Mouse (Mus musculus): ENCODE data around the gene Homer3. TPM values are rescaled to one million over a fixed set of nuclear protein-coding genes. Genes with fewer than 3 reads are reported as not detected.

Homer3 gene
- polyA plus RNA-seq, 1 experiment = 9.8 TPM

DNA sequence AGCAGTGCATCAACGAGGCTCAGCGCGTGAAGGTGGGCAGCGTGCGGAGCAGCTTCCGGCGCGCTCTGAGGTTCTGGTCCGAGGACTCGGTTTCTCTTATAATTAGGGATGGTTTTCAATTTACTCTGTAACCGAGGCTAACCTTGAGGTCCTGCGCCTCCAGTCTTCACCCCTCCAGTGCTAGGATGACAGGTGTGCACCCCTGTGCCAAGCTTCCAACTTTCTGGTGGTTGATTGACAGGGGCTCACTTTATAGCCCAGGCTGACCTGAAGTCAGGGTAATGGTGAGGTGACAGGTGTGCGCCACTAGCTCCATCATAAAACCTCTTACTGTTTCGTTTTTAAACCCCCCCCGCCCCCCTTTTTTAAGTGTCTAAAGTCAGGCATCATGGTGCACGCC, 20.3 kb downstream of the Homer3 start:
- Histone ChIP-seq H3K4me3 (ENCODE audit: control insufficient read depth, low read depth, low read length) (peak overlapping the region; percentile 93), H3K27ac (ENCODE audit: control insufficient read depth, insufficient read depth, low read depth, low read length) (peak overlapping the region; percentile 91), H3K4me1 (ENCODE audit: control insufficient read depth, insufficient read depth, low read length) (peaks cover 2% of the 10 kb centered on the region; the same call in 1 of the 2 replicates), H3K27me3 (ENCODE audit: control insufficient read depth, insufficient read depth, low read length) (no peaks in the 10 kb centered on the region), H3K36me3 (ENCODE audit: control insufficient read depth, insufficient read depth, low read length) (no peaks in the 10 kb centered on the region; the same call in 1 of the 2 replicates)
- TF ChIP-seq POLR2A (IDR thresholded peaks at IDR 0.05; ENCODE audit: control insufficient read depth, low read depth, low read length) (no peak), CTCF (IDR thresholded peaks at IDR 0.05; ENCODE audit: control insufficient read depth, insufficient read depth, insufficient replicate concordance, low read depth, low read length) (no peak)

DNA sequence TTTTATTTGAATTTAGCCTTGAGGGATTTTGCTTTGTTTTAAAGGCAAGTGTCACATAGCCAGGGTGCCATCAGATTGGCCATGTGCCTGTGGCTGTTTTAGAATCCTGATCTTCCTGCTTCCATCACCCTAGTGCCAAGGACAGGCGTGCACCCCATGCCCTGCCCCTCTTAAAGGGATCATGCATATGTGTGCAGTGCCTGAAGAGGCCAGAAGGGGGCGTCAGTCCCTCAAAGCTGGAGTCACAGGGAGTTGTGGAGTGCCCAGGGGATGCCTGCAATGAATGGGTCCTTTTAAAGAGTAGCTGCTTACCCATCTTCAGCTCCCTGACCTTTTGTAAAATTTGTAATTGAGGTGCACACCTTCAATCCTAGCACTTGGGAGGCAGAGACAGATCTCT, 26.7 kb downstream of the Homer3 start:
- Histone ChIP-seq H3K27ac (ENCODE audit: control insufficient read depth, insufficient read depth, low read depth, low read length) (no peak overlapping the region), H3K36me3 (ENCODE audit: control insufficient read depth, insufficient read depth, low read length) (no peaks in the 10 kb centered on the region; the same call in none of the 2 replicates), H3K4me1 (ENCODE audit: control insufficient read depth, insufficient read depth, low read length) (no peaks in the 10 kb centered on the region), H3K27me3 (ENCODE audit: control insufficient read depth, insufficient read depth, low read length) (no peaks in the 10 kb centered on the region), H3K4me3 (ENCODE audit: control insufficient read depth, low read depth, low read length) (no peak overlapping the region)
- no peak for TF ChIP-seq POLR2A (IDR thresholded peaks at IDR 0.05; ENCODE audit: control insufficient read depth, low read depth, low read length)
- peak; percentile 63 for TF ChIP-seq CTCF (IDR thresholded peaks at IDR 0.05; ENCODE audit: control insufficient read depth, insufficient read depth, insufficient replicate concordance, low read depth, low read length)

DNA sequence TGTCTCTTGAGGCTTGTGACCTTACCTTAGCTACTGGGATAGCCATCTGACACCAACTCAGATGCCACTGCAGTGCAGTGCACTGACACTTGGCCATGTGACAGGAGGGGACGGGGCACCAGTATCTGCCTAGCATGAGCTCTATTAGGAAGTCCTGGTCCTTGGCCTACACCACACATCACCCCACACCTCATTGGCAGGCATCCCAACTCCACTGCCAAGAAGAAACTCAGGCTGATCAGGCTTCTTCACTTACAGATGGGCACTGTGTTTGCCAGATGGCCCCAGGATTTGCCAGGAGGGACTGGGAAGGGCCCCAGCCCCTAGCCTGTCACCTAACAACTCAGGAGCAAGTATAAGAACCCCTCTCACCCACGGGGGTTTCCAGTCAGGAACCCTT, 30.8 kb downstream of the Homer3 start:
- TF ChIP-seq CTCF (IDR thresholded peaks at IDR 0.05; ENCODE audit: control insufficient read depth, insufficient read depth, insufficient replicate concordance, low read depth, low read length) (no peak), POLR2A (IDR thresholded peaks at IDR 0.05; ENCODE audit: control insufficient read depth, low read depth, low read length) (no peak)
- Histone ChIP-seq H3K36me3 (ENCODE audit: control insufficient read depth, insufficient read depth, low read length) (no peaks in the 10 kb centered on the region), H3K27ac (ENCODE audit: control insufficient read depth, insufficient read depth, low read depth, low read length) (no peak overlapping the region)

DNA sequence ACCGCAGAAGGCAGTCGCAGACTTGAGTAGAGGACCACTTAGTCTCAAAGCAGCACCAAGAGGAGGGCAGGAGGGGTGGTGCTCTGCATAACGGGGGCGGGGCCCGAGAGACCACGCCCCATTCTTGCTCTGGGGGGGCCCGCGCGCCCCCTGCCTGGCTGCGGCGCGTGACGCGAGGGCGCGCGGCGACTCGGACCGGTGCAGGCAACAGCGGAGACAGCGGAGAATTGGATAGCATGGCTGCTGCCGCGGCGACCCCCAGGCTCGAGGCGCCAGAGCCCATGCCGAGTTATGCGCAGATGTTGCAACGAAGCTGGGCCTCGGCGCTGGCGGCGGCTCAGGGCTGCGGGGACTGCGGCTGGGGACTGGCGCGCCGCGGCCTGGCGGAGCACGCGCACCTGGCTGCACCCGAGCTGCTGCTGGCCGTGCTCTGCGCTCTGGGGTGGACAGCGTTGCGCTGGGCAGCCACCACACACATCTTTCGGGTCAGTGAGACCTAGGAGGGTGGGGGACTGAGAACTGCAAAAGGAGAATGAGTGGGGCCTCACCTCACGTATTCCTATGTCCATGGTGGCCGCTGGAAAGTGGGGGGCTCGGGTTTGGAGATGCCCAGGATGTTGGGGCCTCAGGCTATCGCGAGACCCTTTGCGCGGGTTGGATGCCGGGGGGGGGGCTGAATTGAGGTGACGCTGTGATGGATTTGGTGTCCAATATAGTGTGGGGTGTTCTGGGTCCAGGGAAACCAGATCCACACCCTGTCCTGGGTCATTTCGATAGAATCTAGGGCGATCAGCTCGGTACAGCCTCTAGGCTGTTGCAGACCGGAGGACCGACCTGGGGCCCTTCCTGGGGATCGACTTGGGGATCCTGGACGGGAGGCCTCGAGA, 33.2 kb downstream of the Homer3 start, which contains the start of gene Cers1:
Gene Cers1, plus strand, starts transcription at position 152 of the 887 bp plus-strand sequence.
- no peaks in the 10 kb centered on the region for H3K36me3 ChIP-seq (ENCODE audit: control insufficient read depth, insufficient read depth, low read length)
- H3K27me3 ChIP-seq (ENCODE audit: control insufficient read depth, insufficient read depth, low read length) = no peaks in the 10 kb centered on the region
- no peak for TF ChIP-seq CTCF (IDR thresholded peaks at IDR 0.05; ENCODE audit: control insufficient read depth, insufficient read depth, insufficient replicate concordance, low read depth, low read length)
- TF ChIP-seq POLR2A (IDR thresholded peaks at IDR 0.05; ENCODE audit: control insufficient read depth, low read depth, low read length) = no peak
- H3K4me3 ChIP-seq (ENCODE audit: control insufficient read depth, low read depth, low read length) = peak within 1 kb of the TSS; percentile 82
- peaks cover 19% of the 10 kb centered on the region for H3K4me1 ChIP-seq (ENCODE audit: control insufficient read depth, insufficient read depth, low read length)
- no peak within 1 kb of the TSS for H3K27ac ChIP-seq (ENCODE audit: control insufficient read depth, insufficient read depth, low read depth, low read length)

More for the DNA sequence above, 30.8 kb downstream of the Homer3 start:
- H3K4me3 ChIP-seq (ENCODE audit: control insufficient read depth, low read depth, low read length) = no peak overlapping the region
- no peaks in the 10 kb centered on the region for H3K27me3 ChIP-seq (ENCODE audit: control insufficient read depth, insufficient read depth, low read length)
- H3K4me1 ChIP-seq (ENCODE audit: control insufficient read depth, insufficient read depth, low read length) = peaks cover 19% of the 10 kb centered on the region

DNA sequence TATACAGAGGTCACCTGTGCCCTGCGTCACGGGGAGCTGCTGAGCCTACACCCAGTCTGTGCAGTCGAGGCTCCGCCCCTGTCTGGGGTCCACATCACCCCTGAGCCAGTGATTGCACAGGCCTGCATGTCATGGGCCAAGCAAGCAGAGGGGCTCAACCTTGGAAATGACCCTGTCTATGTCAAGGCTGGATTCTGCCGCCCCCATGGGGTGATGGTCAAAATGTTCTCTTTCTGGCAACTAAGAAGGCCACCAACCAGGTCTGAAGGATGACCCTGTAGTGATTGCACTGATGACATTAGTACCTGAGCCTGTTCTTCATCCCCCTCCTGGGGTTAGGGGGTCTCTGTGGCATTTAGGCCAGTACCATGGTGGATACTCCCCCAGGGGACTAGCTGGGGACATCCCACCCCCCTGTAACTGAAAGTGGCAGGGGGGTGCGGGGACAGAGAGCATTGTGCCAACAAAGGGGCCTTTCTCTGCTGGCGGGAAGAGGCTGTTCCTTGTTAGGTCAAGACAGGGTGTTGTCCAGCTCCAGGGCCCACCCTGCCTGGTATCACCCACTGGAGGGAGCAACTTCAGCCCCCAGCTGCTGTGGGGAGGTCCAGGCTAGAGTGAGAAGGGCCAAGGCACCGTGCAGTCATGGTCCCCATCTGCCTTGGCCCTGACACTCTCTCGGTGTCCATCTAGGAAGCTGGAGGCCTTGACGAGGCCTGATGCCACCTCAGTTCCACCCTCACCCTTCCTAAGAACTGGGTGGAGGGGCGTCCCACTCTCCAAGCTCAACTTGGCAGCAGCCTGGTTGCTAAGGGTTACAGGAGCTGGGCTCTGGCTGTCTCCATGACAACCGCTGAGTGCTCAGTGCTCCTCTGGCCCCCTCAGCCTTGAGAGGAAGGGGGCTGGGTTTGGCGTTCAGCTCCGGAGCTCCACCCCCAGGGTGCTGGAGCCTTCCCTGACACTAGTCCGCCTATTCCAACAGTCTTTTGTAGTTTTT, 34.2 kb downstream of the Homer3 start:
- H3K4me3 ChIP-seq (ENCODE audit: control insufficient read depth, low read depth, low read length) = no peak overlapping the region; the same call in 1 of the 2 replicates
- peaks cover 19% of the 10 kb centered on the region for H3K4me1 ChIP-seq (ENCODE audit: control insufficient read depth, insufficient read depth, low read length)
- H3K27me3 ChIP-seq (ENCODE audit: control insufficient read depth, insufficient read depth, low read length) = no peaks in the 10 kb centered on the region
- H3K27ac ChIP-seq (ENCODE audit: control insufficient read depth, insufficient read depth, low read depth, low read length) = no peak overlapping the region
- TF ChIP-seq CTCF (IDR thresholded peaks at IDR 0.05; ENCODE audit: control insufficient read depth, insufficient read depth, insufficient replicate concordance, low read depth, low read length) (no peak), POLR2A (IDR thresholded peaks at IDR 0.05; ENCODE audit: control insufficient read depth, low read depth, low read length) (no peak)
- H3K36me3 ChIP-seq (ENCODE audit: control insufficient read depth, insufficient read depth, low read length) = no peaks in the 10 kb centered on the region

DNA sequence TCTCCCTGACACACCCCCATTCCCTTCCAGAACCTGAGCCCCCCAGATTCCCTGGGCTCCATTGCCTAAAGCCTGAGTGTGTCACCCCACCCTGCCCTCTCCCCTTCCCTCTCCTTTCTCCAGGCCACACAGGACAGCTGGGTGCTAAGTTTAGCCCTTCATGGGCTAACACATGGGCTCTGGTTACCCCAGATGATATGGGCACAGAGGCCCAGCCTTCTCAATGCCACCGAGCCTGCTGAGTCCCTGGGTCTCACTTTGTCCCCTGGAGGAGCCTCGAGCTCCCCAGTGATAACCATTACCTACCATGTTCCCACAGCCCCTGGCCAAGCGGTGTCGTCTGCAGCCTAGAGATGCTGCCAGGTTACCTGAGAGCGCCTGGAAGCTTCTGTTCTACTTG, 35.2 kb downstream of the Homer3 start:
- H3K4me1 ChIP-seq (ENCODE audit: control insufficient read depth, insufficient read depth, low read length) = peaks cover 19% of the 10 kb centered on the region
- TF ChIP-seq POLR2A (IDR thresholded peaks at IDR 0.05; ENCODE audit: control insufficient read depth, low read depth, low read length) (no peak), CTCF (IDR thresholded peaks at IDR 0.05; ENCODE audit: control insufficient read depth, insufficient read depth, insufficient replicate concordance, low read depth, low read length) (no peak)
- no peaks in the 10 kb centered on the region for H3K27me3 ChIP-seq (ENCODE audit: control insufficient read depth, insufficient read depth, low read length)
- H3K36me3 ChIP-seq (ENCODE audit: control insufficient read depth, insufficient read depth, low read length) = no peaks in the 10 kb centered on the region
- H3K27ac ChIP-seq (ENCODE audit: control insufficient read depth, insufficient read depth, low read depth, low read length) = no peak overlapping the region
- no peak overlapping the region for H3K4me3 ChIP-seq (ENCODE audit: control insufficient read depth, low read depth, low read length)
